Mouse (Mus musculus) heart, embryonic 16.5 days (tissue): ENCODE measurements around the gene Ski. TPM values are rescaled to one million over a fixed set of nuclear protein-coding genes. Genes with fewer than 3 reads are reported as not detected.

Experiments used
- ATAC-seq: fragments of 200-750 bp; cut with Nextera tagmentation; replicated peaks from 2 replicates; pipeline ENCODE4 v1.8.0; 2017; ENCODE audit warnings: moderate number of reproducible peaks; ENCODE audit not compliant: insufficient read depth, low FRiP score; ENCODE audit errors: extremely low read depth
- H3K27ac ChIP-seq: fragments of 300-500 bp; sonication (generic); 2 replicates; pipeline ENCODE4 v1.5.1; 2014; ENCODE audit warnings: mild to moderate bottlenecking, low read length, control low read depth, moderate library complexity
- H3K27me3 ChIP-seq: fragments of 300-500 bp; sonication (generic); 2 replicates; pipeline ENCODE4 v1.6.1; 2014; ENCODE audit warnings: low read length, mixed read lengths; ENCODE audit not compliant: control insufficient read depth, insufficient read depth
- H3K36me3 ChIP-seq: fragments of 300-500 bp; sonication (generic); 2 replicates; pipeline ENCODE4 v1.6.1; 2014; ENCODE audit not compliant: control insufficient read depth, insufficient read depth
- H3K4me1 ChIP-seq: fragments of 300-500 bp; sonication (generic); 2 replicates; pipeline ENCODE4 v1.6.1; 2014; ENCODE audit warnings: low read length, mixed read lengths; ENCODE audit not compliant: control insufficient read depth, insufficient read depth
- H3K4me2 ChIP-seq: fragments of 300-500 bp; sonication (generic); 2 replicates; pipeline ENCODE4 v1.6.1; 2014; ENCODE audit warnings: low read depth, mild to moderate bottlenecking, control low read depth, low read length
- H3K4me3 ChIP-seq: fragments of 300-500 bp; sonication (generic); 2 replicates; pipeline ENCODE4 v1.5.1; 2014; ENCODE audit warnings: mild to moderate bottlenecking, control low read depth, low read length
- H3K9ac ChIP-seq: fragments of 300-500 bp; sonication (generic); 2 replicates; pipeline ENCODE4 v1.6.1; 2014; ENCODE audit warnings: low read length, control low read depth
- H3K9me3 ChIP-seq: fragments of 300-500 bp; sonication (generic); replicated peaks from 2 replicates; pipeline ENCODE4 v1.6.1; 2016; ENCODE audit warnings: low read length; ENCODE audit not compliant: control insufficient read depth
- WGBS: fragments of 180-500 bp; shearing (Covaris S2); extraction: QIAGEN DNeasy Blood & Tissue Kit; methylation state at CpG from one replicate; pipeline ENCODE4 v1.1.7; 2014; 5-methylcytosine and 5-hydroxymethylcytosine counted together
- polyA plus RNA-seq: library from polyadenylated mRNA; unstranded; fragments of >200 nt; fragmentation: Nextera tagmentation; extraction: Ambion mirVana; gene quantifications from 2 replicates; pipeline ENCODE4 v1.2.1, GENCODE M21; 2015

Gene Ski
- polyA plus RNA-seq, 1 experiment from 2014 or later = 12.3 TPM

DNA sequence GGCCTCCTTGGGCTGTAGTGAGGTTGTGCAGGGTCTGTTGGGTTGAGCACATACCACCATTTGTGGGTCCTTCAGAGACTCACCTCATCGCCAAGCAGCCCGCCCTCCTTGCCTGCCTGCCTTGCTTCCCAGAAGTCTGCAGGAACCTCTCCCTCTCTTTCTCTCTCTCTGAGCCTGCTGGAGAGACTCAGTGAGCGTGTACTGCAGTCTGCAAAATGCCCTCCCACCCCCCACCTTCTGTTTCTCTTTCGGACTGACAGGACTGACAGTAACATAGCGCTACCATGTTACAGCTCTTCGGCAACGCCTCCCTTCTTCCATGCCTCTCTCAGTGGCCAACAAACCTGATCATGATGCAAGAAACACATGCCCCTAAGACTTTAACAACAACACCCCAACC lies 32.1 kb downstream of the Ski start:
- H3K9ac ChIP-seq = peak overlapping the region; percentile 3; the same call in 1 of the 2 replicates
- H3K9me3 ChIP-seq = no peaks in the 10 kb centered on the region
- no peaks in the 10 kb centered on the region for H3K36me3 ChIP-seq
- H3K4me3 ChIP-seq = no peak overlapping the region
- ATAC-seq = no peak
- 45% methylated on average over 7 of the region's 7 CpGs for WGBS
- peaks cover 69% of the 10 kb centered on the region for H3K4me1 ChIP-seq
- no peaks in the 10 kb centered on the region for H3K27me3 ChIP-seq
- no peak overlapping the region for H3K27ac ChIP-seq
- H3K4me2 ChIP-seq = no peak overlapping the region

GRCm38 (mm10) chr4:155189711-155190139 lies 32.7 kb downstream of the Ski start:
- Histone ChIP-seq H3K9ac (peak overlapping the region; percentile 3; the same call in 1 of the 2 replicates), H3K4me1 (peaks cover 70% of the 10 kb centered on the region), H3K27me3 (no peaks in the 10 kb centered on the region), H3K27ac (0 out of 2 replicates have a peak overlapping the region, but pooled peaks have one; percentile 11), H3K4me3 (no peak overlapping the region), H3K36me3 (no peaks in the 10 kb centered on the region), H3K4me2 (0 out of 2 replicates have a peak overlapping the region, but pooled peaks have one; percentile 4), H3K9me3 (no peaks in the 10 kb centered on the region)
- WGBS = 19% methylated on average over 4 of the region's 4 CpGs
- peak; percentile 35; the same call in 1 of the 2 replicates for ATAC-seq

- Histone ChIP-seq H3K9ac (peak overlapping the region; percentile 30; the same call in 1 of the 2 replicates), H3K9me3 (no peaks in the 10 kb centered on the region), H3K4me3 (no peak overlapping the region), H3K4me1 (peaks cover 76% of the 10 kb centered on the region), H3K36me3 (no peaks in the 10 kb centered on the region), H3K4me2 (no peak overlapping the region), H3K27ac (0 out of 2 replicates have a peak overlapping the region, but pooled peaks have one; percentile 13), H3K27me3 (no peaks in the 10 kb centered on the region)
- no peak for ATAC-seq
These were observed 33.6 kb downstream of the Ski start for GRCm38 (mm10) chr4:155188803-155189202.

GRCm38 (mm10) chr4:155188341-155188740 lies 34.1 kb downstream of the Ski start:
- H3K27ac ChIP-seq = 0 out of 2 replicates have a peak overlapping the region, but pooled peaks have one; percentile 13
- peak overlapping the region; percentile 30; the same call in 1 of the 2 replicates for H3K9ac ChIP-seq
- peaks cover 79% of the 10 kb centered on the region for H3K4me1 ChIP-seq
- H3K9me3 ChIP-seq = no peaks in the 10 kb centered on the region
- no peaks in the 10 kb centered on the region for H3K27me3 ChIP-seq
- no peak for ATAC-seq
- H3K36me3 ChIP-seq = no peaks in the 10 kb centered on the region
- WGBS = 32% methylated on average over 8 of the region's 8 CpGs
- no peak overlapping the region for H3K4me3 ChIP-seq
- H3K4me2 ChIP-seq = no peak overlapping the region

GRCm38 (mm10) chr4:155187192-155187674 lies 35.2 kb downstream of the Ski start:
- H3K4me3 ChIP-seq = no peak overlapping the region
- no peaks in the 10 kb centered on the region for H3K27me3 ChIP-seq
- no peaks in the 10 kb centered on the region for H3K9me3 ChIP-seq
- H3K4me2 ChIP-seq = peak overlapping the region; percentile 14; the same call in 1 of the 2 replicates
- H3K36me3 ChIP-seq = no peaks in the 10 kb centered on the region
- H3K27ac ChIP-seq = peak overlapping the region; percentile 33
- no peak for ATAC-seq
- H3K4me1 ChIP-seq = peaks cover 81% of the 10 kb centered on the region
- no peak overlapping the region for H3K9ac ChIP-seq
- WGBS = 23% methylated on average over 3 of the region's 3 CpGs

DNA sequence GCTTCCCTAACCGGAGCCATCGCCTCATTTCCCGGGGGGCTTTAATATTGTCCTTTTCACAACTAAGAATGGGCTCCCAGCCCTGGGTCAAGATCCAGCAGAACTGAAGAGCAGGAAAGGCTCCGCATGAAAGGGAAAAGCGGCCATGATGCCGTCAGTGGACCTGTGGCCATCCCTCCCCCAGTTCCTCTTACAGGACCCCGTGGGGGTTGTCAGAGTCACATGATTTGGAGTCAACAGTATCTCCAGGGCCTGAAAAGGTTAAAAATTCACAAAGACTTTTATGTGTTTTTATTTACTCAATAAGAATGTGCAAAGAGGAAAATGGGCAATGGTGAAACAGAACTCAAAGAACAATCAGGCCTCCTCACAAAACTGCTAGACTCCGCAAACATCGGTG lies 36.5 kb downstream of the Ski start:
- Histone ChIP-seq H3K36me3 (no peaks in the 10 kb centered on the region), H3K4me1 (peaks cover 80% of the 10 kb centered on the region), H3K9me3 (no peaks in the 10 kb centered on the region), H3K4me2 (no peak overlapping the region), H3K4me3 (no peak overlapping the region), H3K27me3 (no peaks in the 10 kb centered on the region), H3K27ac (no peak overlapping the region; the same call in 1 of the 2 replicates), H3K9ac (no peak overlapping the region)
- 88% methylated on average over 9 of the region's 9 CpGs for WGBS
- no peak for ATAC-seq

DNA sequence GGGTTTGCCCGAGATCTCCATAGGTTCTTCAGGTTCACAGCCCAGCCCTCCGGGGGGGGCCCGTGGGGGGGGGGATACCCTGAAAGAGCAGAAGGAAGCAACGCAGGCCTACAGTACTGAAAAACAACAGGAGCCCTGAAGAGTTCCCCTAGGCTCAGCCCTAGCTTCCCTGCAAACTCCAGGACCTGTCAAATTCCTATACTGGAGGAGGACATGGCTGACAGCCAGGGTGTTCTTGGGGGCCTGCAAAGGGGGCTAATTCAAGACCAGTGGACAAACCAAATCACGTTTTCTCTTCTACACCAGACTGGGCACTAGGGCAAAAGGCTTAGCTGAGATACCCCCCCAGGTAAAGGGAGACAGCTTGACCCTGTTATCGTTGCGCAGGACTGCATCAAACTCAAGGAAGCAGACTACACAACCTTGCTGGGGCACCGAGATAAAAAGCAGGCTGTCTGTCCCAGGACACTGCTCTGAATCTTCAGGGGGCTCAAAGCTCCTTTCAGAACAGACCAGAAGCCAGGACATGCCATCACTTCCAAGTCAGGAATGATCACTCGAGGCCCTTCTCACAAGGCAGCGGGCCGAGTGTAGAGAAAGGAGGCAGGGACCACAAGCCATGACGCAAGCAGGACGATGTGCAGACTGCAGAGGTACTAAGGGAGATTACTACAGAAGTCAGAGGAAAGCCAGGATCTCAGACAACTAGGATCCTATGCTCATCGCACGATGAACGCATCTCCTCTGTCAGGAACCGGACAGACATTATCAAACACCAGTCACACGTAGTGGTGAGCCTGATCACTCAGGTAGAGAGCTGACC lies 37.9 kb downstream of the Ski start:
- H3K4me3 ChIP-seq = 0 out of 2 replicates have a peak overlapping the region, but pooled peaks have one; percentile 10
- H3K27ac ChIP-seq = peak overlapping the region; percentile 90
- no peaks in the 10 kb centered on the region for H3K36me3 ChIP-seq
- ATAC-seq = peak; percentile 46; the same call in 1 of the 2 replicates
- peaks cover 72% of the 10 kb centered on the region for H3K4me1 ChIP-seq
- H3K4me2 ChIP-seq = peak overlapping the region; percentile 57
- H3K27me3 ChIP-seq = no peaks in the 10 kb centered on the region
- no peaks in the 10 kb centered on the region for H3K9me3 ChIP-seq
- peak overlapping the region; percentile 60 for H3K9ac ChIP-seq
- WGBS = 30% methylated on average over 18 of the region's 18 CpGs

- Histone ChIP-seq H3K27me3 (no peaks in the 10 kb centered on the region), H3K4me1 (peaks cover 72% of the 10 kb centered on the region), H3K4me2 (no peak overlapping the region), H3K4me3 (no peak overlapping the region), H3K27ac (peak overlapping the region; percentile 90), H3K9me3 (no peaks in the 10 kb centered on the region), H3K36me3 (no peaks in the 10 kb centered on the region), H3K9ac (no peak overlapping the region)
- 84% methylated on average over 7 of the region's 7 CpGs for WGBS
- ATAC-seq = no peak
These were observed 39.2 kb downstream of the Ski start for GRCm38 (mm10) chr4:155183201-155183600.

DNA sequence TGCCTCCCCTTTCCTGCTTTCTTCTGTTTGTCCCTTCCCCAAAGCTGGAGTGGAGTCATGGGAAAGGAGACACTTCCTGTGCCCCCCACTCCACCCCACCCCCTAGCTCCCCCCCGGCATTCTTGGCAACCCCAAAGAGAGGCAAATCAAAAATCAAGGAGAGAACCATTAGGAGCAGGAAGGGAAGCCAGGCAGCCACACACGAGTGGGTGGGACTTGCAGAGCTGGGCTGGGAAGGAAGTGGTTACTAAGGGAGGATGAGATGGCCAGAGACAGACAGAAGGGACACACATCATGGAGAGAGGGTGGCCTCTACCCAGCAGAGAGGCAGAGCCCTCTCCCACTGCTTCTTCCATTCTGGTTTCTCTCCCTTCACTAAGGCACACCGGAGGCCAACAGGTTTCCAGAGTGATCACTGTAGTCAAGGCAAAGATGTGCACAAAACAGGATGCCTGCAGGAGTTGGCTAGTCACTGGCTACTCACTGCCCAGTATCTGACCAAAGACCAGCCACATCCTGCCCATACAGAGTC lies 43.3 kb downstream of the Ski start:
- ATAC-seq = peak; percentile 43
- H3K4me2 ChIP-seq = peak overlapping the region; percentile 44
- no peaks in the 10 kb centered on the region for H3K9me3 ChIP-seq
- H3K36me3 ChIP-seq = no peaks in the 10 kb centered on the region
- WGBS = 33% methylated on average over 3 of the region's 3 CpGs
- peaks cover 74% of the 10 kb centered on the region for H3K4me1 ChIP-seq
- peak overlapping the region; percentile 53 for H3K9ac ChIP-seq
- peak overlapping the region; percentile 7 for H3K4me3 ChIP-seq
- peak overlapping the region; percentile 95 for H3K27ac ChIP-seq
- H3K27me3 ChIP-seq = no peaks in the 10 kb centered on the region
